Mouse (Mus musculus) midbrain, postnatal 0 days (tissue): ENCODE data around the gene Sipa1l1. TPM values are rescaled to one million over a fixed set of nuclear protein-coding genes. Genes with fewer than 3 reads are reported as not detected.

Experiments used
- ATAC-seq: fragments of 200-750 bp; cut with Nextera tagmentation; 2 replicates; pipeline ENCODE4 v1.8.0; 2017; ENCODE audit warnings: moderate number of reproducible peaks, mild to moderate bottlenecking, moderate TSS enrichment, moderate library complexity; ENCODE audit not compliant: low FRiP score
- DNase-seq: peaks from one replicate; pipeline ENCODE4 v3.0.0-alpha.2; 2015; ENCODE audit warnings: low spot score
- H3K27ac ChIP-seq: fragments of 300-500 bp; sonication (generic); 2 replicates; pipeline ENCODE4 v1.5.1; 2014; ENCODE audit warnings: low read depth, mild to moderate bottlenecking, low read length, mixed read lengths
- H3K27me3 ChIP-seq: fragments of 300-500 bp; sonication (generic); 2 replicates; pipeline ENCODE4 v1.6.1; 2014; ENCODE audit warnings: low read length, control low read depth, mixed read lengths; ENCODE audit not compliant: insufficient read depth
- H3K36me3 ChIP-seq: fragments of 300-500 bp; sonication (generic); 2 replicates; pipeline ENCODE4 v1.6.1; 2014; ENCODE audit warnings: low read length, control low read depth, mixed read lengths; ENCODE audit not compliant: insufficient read depth
- H3K4me1 ChIP-seq: fragments of 300-500 bp; sonication (generic); 2 replicates; pipeline ENCODE4 v1.6.1; 2014; ENCODE audit warnings: mild to moderate bottlenecking, control low read depth, antibody characterized with exemption, low read length, mixed read lengths; ENCODE audit not compliant: insufficient read depth
- H3K4me2 ChIP-seq: fragments of 300-500 bp; sonication (generic); 2 replicates; pipeline ENCODE4 v1.6.1; 2014; ENCODE audit warnings: low read depth, mild to moderate bottlenecking, low read length, mixed read lengths; ENCODE audit not compliant: poor library complexity, severe bottlenecking
- H3K4me3 ChIP-seq: fragments of 300-500 bp; sonication (generic); 2 replicates; pipeline ENCODE4 v1.5.1; 2014; ENCODE audit warnings: low read depth, mild to moderate bottlenecking, low read length, moderate library complexity
- H3K9ac ChIP-seq: fragments of 300-500 bp; sonication (generic); replicated peaks from 2 replicates; pipeline ENCODE4 v1.6.1; 2014; ENCODE audit warnings: mild to moderate bottlenecking, low read length, moderate library complexity, mixed read lengths; ENCODE audit not compliant: poor library complexity, severe bottlenecking
- H3K9me3 ChIP-seq: fragments of 300-500 bp; sonication (generic); 2 replicates; pipeline ENCODE4 v1.6.1; 2016; ENCODE audit warnings: low read length, control low read depth
- CTCF ChIP-seq: IDR thresholded peaks from 2 replicates; pipeline ENCODE4 v1.5.1; 2016; ENCODE audit warnings: antibody characterized with exemption, mild to moderate bottlenecking
- WGBS: fragments of 180-500 bp; shearing (Covaris S2); extraction: QIAGEN DNeasy Blood & Tissue Kit; methylation state at CpG from one replicate; pipeline ENCODE4 v1.1.7; 2014; 5-methylcytosine and 5-hydroxymethylcytosine counted together
- polyA plus RNA-seq: library from polyadenylated mRNA; unstranded; fragments of >200 nt; fragmentation: Nextera tagmentation; extraction: Ambion mirVana; gene quantifications from 2 replicates; pipeline ENCODE4 v1.2.1, GENCODE M21; 2015
- total RNA-seq: library from RNA; depleted of rRNA; stranded (reverse); fragments of >200 nt; gene quantifications from 2 replicates; pipeline ENCODE4 v1.2.3, GENCODE M21; 2014

Gene Sipa1l1
- total and polyA plus RNA-seq, 2 experiments from 2014 or later, result 7.1 to 22.2 TPM

DNA sequence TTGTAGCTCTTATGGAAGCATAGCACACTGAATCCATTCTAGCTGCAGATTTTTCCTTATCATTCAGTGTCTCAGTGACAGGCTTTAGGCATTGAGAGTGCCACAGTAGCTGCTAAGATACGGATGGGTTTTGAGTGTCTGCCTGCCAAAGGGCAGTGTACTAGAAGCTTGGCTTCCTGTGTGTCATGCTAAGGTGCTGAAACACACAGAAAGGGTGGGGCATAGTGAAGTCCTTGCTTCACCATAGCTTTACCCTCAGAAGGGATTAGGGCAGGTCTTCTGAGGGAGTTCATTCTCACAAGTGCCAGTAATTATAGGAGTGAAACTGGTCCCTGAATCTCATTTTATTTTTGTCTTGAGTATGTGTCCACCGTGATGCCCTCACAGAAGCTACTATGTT lies 82.2 kb downstream of the Sipa1l1 start:
- Histone ChIP-seq H3K9ac (no peak overlapping the region), H3K4me3 (no peak overlapping the region), H3K27ac (no peak overlapping the region), H3K36me3 (no peaks in the 10 kb centered on the region), H3K27me3 (no peaks in the 10 kb centered on the region), H3K4me1 (no peaks in the 10 kb centered on the region; the same call in 1 of the 2 replicates), H3K9me3 (no peaks in the 10 kb centered on the region), H3K4me2 (no peak overlapping the region)
- TF ChIP-seq CTCF, result no peak
- WGBS, result 74% methylated on average over 2 of the region's 2 CpGs
- ATAC-seq (no peak), DNase-seq (no peak)

DNA sequence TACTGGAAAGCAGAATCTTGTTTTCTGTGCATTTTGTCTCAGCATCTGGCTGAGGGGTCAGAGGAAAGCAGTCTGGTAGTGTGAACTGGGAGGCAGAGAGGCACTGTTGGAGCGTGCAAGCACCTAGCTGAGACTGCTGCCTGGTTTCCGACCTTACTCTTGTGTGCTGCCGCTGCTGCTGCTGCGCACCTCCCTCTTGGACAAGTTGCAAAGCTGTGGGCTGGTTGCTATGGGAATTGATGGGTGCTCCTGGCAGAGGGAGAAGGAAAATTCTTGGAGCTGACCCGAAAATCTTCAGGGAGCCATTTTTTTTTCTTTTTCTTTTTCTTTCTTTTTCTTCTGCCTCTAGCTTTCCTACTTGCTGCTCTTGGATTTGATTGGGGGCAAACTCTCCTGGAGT lies 85.0 kb downstream of the Sipa1l1 start:
- ATAC-seq (no peak), DNase-seq (peak; percentile 48)
- 82% methylated on average over 5 of the region's 5 CpGs for WGBS
- H3K4me1 ChIP-seq, result no peaks in the 10 kb centered on the region; the same call in 1 of the 2 replicates
- H3K27me3 ChIP-seq, result no peaks in the 10 kb centered on the region
- no peak overlapping the region for H3K27ac ChIP-seq
- H3K9me3 ChIP-seq, result no peaks in the 10 kb centered on the region
- no peak for TF ChIP-seq CTCF
- no peaks in the 10 kb centered on the region for H3K36me3 ChIP-seq
- H3K4me2 ChIP-seq, result no peak overlapping the region
- H3K9ac ChIP-seq, result no peak overlapping the region
- H3K4me3 ChIP-seq, result no peak overlapping the region

DNA sequence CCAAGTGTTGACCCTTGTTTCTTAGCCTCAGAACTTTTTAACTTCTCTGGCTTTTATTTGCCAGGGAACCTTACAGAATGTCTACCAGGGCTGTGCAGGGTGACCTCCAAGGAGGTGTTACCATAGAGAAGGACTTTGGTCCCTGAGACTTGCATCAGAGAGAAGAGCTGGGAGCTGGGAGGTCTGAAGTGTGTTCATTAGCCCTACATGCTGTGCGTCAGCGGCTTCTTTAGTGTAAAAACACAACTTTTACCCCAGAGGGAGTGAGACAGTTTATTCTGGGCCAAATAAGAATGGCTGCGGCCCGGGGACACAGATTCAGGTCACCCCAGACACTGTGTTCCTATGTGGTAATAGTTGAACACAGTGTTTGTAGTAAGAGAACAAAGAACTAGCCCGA lies 86.9 kb downstream of the Sipa1l1 start:
- WGBS, result 91% methylated on average over 5 of the region's 5 CpGs
- Histone ChIP-seq H3K27ac (no peak overlapping the region), H3K9me3 (no peaks in the 10 kb centered on the region), H3K36me3 (no peaks in the 10 kb centered on the region), H3K4me3 (no peak overlapping the region), H3K4me1 (no peaks in the 10 kb centered on the region; the same call in 1 of the 2 replicates), H3K4me2 (no peak overlapping the region), H3K9ac (no peak overlapping the region), H3K27me3 (no peaks in the 10 kb centered on the region)
- no peak for TF ChIP-seq CTCF
- DNase-seq (no peak), ATAC-seq (no peak)

- no peak overlapping the region for H3K9ac ChIP-seq
- H3K4me1 ChIP-seq, result no peaks in the 10 kb centered on the region; the same call in 1 of the 2 replicates
- no peak for DNase-seq
- H3K36me3 ChIP-seq, result no peaks in the 10 kb centered on the region
- no peaks in the 10 kb centered on the region for H3K9me3 ChIP-seq
- H3K27me3 ChIP-seq, result no peaks in the 10 kb centered on the region
- H3K27ac ChIP-seq, result no peak overlapping the region
- H3K4me2 ChIP-seq, result no peak overlapping the region
- 96% methylated on average over 6 of the region's 6 CpGs for WGBS
- H3K4me3 ChIP-seq, result no peak overlapping the region
- no peak for ATAC-seq
- TF ChIP-seq CTCF, result no peak
These were observed 87.9 kb downstream of the Sipa1l1 start for GRCm38 (mm10) chr12:82256921-82257500.

GRCm38 (mm10) chr12:82257994-82258785 lies 89.1 kb downstream of the Sipa1l1 start:
- no peak overlapping the region for H3K4me2 ChIP-seq
- WGBS, result 89% methylated on average over 6 of the region's 6 CpGs
- DNase-seq (no peak), ATAC-seq (no peak)
- H3K36me3 ChIP-seq, result no peaks in the 10 kb centered on the region
- no peaks in the 10 kb centered on the region for H3K9me3 ChIP-seq
- TF ChIP-seq CTCF, result no peak
- H3K9ac ChIP-seq, result no peak overlapping the region
- no peak overlapping the region for H3K27ac ChIP-seq
- H3K4me3 ChIP-seq, result no peak overlapping the region
- H3K4me1 ChIP-seq, result no peaks in the 10 kb centered on the region; the same call in 1 of the 2 replicates
- no peaks in the 10 kb centered on the region for H3K27me3 ChIP-seq

DNA sequence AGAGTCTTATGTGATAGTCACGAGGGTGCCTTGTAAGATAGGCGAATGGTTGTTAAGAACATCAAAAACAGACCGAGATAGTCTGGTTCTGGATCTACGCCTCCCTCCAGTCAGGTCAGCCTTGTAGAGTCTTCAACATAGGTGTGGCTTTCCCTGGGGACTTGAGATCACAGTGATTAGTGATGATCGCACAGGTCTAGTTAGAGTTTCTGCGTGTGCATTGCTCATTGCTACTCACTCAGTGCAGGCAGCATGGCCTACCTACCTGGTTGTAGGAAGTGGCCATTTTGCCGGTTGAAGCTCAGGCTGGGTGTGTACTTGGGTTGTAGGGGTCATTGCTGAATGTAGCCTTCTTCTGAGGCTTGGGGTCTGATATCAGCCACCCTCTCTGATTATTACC lies 94.3 kb downstream of the Sipa1l1 start:
- H3K9ac ChIP-seq, result no peak overlapping the region
- no peak for TF ChIP-seq CTCF
- H3K36me3 ChIP-seq, result no peaks in the 10 kb centered on the region
- H3K27me3 ChIP-seq, result no peaks in the 10 kb centered on the region
- WGBS, result 92% methylated on average over 7 of the region's 7 CpGs
- no peaks in the 10 kb centered on the region for H3K9me3 ChIP-seq
- no peak overlapping the region for H3K27ac ChIP-seq
- no peaks in the 10 kb centered on the region for H3K4me1 ChIP-seq
- ATAC-seq, result no peak
- no peak overlapping the region for H3K4me2 ChIP-seq
- DNase-seq, result no peak
- no peak overlapping the region for H3K4me3 ChIP-seq
